Mouse (Mus musculus) heart, postnatal 0 days (tissue): Measurements from ENCODE around the gene Rilpl1. TPM values are rescaled to one million over a fixed set of nuclear protein-coding genes. Genes with fewer than 3 reads are reported as not detected.

Experiments
- ATAC-seq: fragments of 200-750 bp; cut with Nextera tagmentation; 2 replicates; pipeline ENCODE4 v1.8.0; 2017; ENCODE audit warnings: low read depth, moderate number of reproducible peaks, moderate library complexity; ENCODE audit not compliant: insufficient read depth
- DNase-seq: peaks from one replicate; pipeline ENCODE4 v3.0.0-alpha.2; 2016; ENCODE audit warnings: low spot score
- H3K27ac ChIP-seq: fragments of 300-500 bp; sonication (generic); 2 replicates; pipeline ENCODE4 v1.5.1; 2014; ENCODE audit warnings: low read depth, mild to moderate bottlenecking
- H3K27me3 ChIP-seq: fragments of 300-500 bp; sonication (generic); 2 replicates; pipeline ENCODE4 v1.6.1; 2014; ENCODE audit warnings: low read length, mixed read lengths; ENCODE audit not compliant: control insufficient read depth, insufficient read depth
- H3K36me3 ChIP-seq: fragments of 300-500 bp; sonication (generic); replicated peaks from 2 replicates; pipeline ENCODE4 v1.6.1; 2014; ENCODE audit warnings: low read length, mixed read lengths; ENCODE audit not compliant: control insufficient read depth, insufficient read depth
- H3K4me1 ChIP-seq: fragments of 300-500 bp; sonication (generic); 2 replicates; pipeline ENCODE4 v1.6.1; 2014; ENCODE audit warnings: antibody characterized with exemption; ENCODE audit not compliant: control insufficient read depth, insufficient read depth
- H3K4me2 ChIP-seq: fragments of 300-500 bp; sonication (generic); 2 replicates; pipeline ENCODE4 v1.6.1; 2014; ENCODE audit warnings: low read depth, mild to moderate bottlenecking, low read length, moderate library complexity
- H3K4me3 ChIP-seq: fragments of 300-500 bp; sonication (generic); 2 replicates; pipeline ENCODE4 v1.5.1; 2014; ENCODE audit warnings: low read depth, low read length
- H3K9ac ChIP-seq: fragments of 300-500 bp; sonication (generic); replicated peaks from 2 replicates; pipeline ENCODE4 v1.6.1; 2014; ENCODE audit warnings: low read depth, low read length, mixed read lengths
- H3K9me3 ChIP-seq: fragments of 300-500 bp; sonication (generic); replicated peaks from 2 replicates; pipeline ENCODE4 v1.6.1; 2016; ENCODE audit warnings: low read length; ENCODE audit not compliant: control insufficient read depth
- CTCF ChIP-seq: IDR thresholded peaks from 2 replicates; pipeline ENCODE4 v1.5.1; 2016; ENCODE audit warnings: antibody characterized with exemption, control low read depth, low read depth
- EP300 ChIP-seq: IDR thresholded peaks from 2 replicates; pipeline ENCODE4 v1.6.1; 2016; ENCODE audit warnings: antibody characterized with exemption, low read depth
- WGBS: fragments of 180-500 bp; shearing (Covaris S2); extraction: QIAGEN DNeasy Blood & Tissue Kit; methylation state at CpG from one replicate; pipeline ENCODE4 v1.1.7; 2014; 5-methylcytosine and 5-hydroxymethylcytosine counted together
- polyA plus RNA-seq: library from polyadenylated mRNA; unstranded; fragments of >200 nt; fragmentation: Nextera tagmentation; extraction: Ambion mirVana; gene quantifications from 2 replicates; pipeline ENCODE4 v1.2.1, GENCODE M21; 2015
- total RNA-seq: library from RNA; depleted of rRNA; stranded (reverse); fragments of >200 nt; gene quantifications from 2 replicates; pipeline ENCODE4 v1.2.3, GENCODE M21; 2014; ENCODE audit warnings: low replicate concordance

The Rilpl1 gene
- total and polyA plus RNA-seq, 2 experiments from 2014 or later: 40.5 to 52.1 TPM

DNA sequence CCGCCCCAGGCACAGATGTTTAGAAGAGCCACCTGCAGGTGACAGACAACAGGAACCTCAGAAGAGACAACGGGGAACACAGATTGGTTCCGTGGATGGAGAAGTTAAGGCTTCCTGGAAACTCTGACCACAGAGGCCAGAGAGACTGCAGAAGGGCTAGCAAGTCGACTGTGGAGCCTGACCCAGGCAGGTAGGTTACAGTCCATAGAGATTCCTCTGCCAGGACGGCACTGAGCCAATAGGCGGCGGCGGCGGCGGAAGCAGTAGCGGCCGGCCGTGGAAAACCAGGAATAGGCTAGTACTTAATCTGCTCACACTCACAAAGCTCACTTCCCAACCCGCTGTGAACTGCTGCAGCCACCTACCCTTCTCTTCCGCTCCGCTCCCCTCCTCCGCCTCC lies 5.6 kb upstream of the Rilpl1 start:
- TF ChIP-seq CTCF: no peak; the same call in 1 of the 2 replicates
- TF ChIP-seq EP300: no peak
- ATAC-seq (no peak), DNase-seq (peak; percentile 61)
- H3K4me1 ChIP-seq: peaks cover 10% of the 10 kb centered on the region
- no peaks in the 10 kb centered on the region for H3K27me3 ChIP-seq
- WGBS: 3% methylated on average over 17 of the region's 17 CpGs
- H3K9ac ChIP-seq: 0 out of 2 replicates have a peak overlapping the region, but pooled peaks have one; percentile 32
- peak overlapping the region; percentile 75 for H3K27ac ChIP-seq
- H3K9me3 ChIP-seq: no peaks in the 10 kb centered on the region
- peak overlapping the region; percentile 22 for H3K4me3 ChIP-seq
- peak overlapping the region; percentile 60 for H3K4me2 ChIP-seq
- H3K36me3 ChIP-seq: no peaks in the 10 kb centered on the region

DNA sequence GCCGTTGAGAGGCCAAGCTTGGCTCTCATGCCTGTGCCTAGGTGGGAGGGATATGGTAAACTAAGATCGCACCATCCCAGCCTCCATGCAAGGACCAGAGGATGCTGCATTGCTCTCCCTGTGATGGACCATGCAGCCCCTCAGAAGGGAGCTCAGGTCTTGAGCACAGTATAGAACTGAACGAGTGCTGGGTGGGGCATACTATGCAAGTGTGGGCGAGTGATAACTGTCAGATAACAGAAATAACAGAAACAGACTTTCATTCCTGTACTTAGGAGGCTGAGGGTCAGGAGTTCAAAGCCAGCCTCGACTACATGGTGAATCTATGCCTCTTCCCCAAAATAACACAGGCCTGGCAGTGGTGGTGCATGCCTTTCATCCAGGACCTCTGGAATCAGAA lies 3.8 kb upstream of the Rilpl1 start:
- Histone ChIP-seq H3K4me3 (no peak overlapping the region), H3K27ac (no peak overlapping the region), H3K4me2 (no peak overlapping the region), H3K9me3 (no peaks in the 10 kb centered on the region), H3K4me1 (peaks cover 15% of the 10 kb centered on the region), H3K9ac (no peak overlapping the region), H3K27me3 (no peaks in the 10 kb centered on the region), H3K36me3 (no peaks in the 10 kb centered on the region)
- TF ChIP-seq EP300 (no peak), CTCF (no peak)
- WGBS: 37% methylated on average over 5 of the region's 5 CpGs
- ATAC-seq (no peak), DNase-seq (no peak)

DNA sequence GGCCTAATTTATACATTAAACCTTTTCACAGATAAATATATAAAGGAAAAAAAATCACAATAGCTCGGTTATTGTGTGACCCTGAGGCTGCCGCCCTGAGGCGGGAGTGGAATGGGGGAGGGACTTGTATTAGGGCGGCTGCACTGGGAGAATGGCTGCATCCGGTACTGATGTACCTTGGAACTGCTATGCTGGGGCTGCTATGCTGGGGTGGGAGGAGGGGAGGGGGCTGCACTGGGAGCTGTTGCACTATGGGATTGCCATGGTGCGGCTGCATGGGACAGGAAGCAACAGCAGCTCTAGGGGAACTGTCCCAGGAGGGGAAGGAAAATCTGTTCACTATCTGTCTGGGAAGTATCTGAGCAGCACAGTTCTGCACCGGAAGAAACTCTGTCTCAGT lies 1.3 kb upstream of the Rilpl1 start:
- 0 out of 2 replicates have a peak overlapping the region, but pooled peaks have one; percentile 91 for H3K4me2 ChIP-seq
- H3K36me3 ChIP-seq: peaks cover under 1% of the 10 kb centered on the region; the same call in 1 of the 2 replicates
- H3K9me3 ChIP-seq: no peaks in the 10 kb centered on the region
- 34% methylated on average over 7 of the region's 7 CpGs for WGBS
- H3K27me3 ChIP-seq: no peaks in the 10 kb centered on the region
- peaks cover 37% of the 10 kb centered on the region for H3K4me1 ChIP-seq
- TF ChIP-seq EP300 (no peak), CTCF (no peak)
- H3K9ac ChIP-seq: no peak overlapping the region
- DNase-seq (no peak), ATAC-seq (no peak)
- no peak overlapping the region for H3K4me3 ChIP-seq
- H3K27ac ChIP-seq: peak overlapping the region; percentile 94

DNA sequence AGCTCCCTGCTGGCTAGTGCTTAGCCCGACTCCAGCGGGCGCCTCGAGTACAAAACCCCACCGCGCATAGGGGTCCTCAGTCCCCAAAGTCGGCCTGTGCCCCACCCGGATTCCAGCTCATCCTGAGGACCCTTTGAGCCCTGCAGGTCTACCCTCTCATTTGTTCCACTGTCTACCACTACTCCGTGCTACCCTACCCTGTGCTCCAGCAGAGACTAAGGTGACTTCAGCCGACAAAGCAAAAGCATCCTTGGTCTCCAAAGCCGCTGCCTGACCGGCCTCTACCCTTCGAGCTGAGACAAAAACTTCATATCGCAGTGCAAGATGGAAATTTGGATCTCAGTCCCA lies 366 bp upstream of the Rilpl1 start:
- peaks cover 29% of the 10 kb centered on the region for H3K4me1 ChIP-seq
- H3K27me3 ChIP-seq: no peaks in the 10 kb centered on the region
- no peaks in the 10 kb centered on the region for H3K9me3 ChIP-seq
- peak overlapping the region; percentile 79 for H3K9ac ChIP-seq
- peaks cover 6% of the 10 kb centered on the region; the same call in 1 of the 2 replicates for H3K36me3 ChIP-seq
- no peak for DNase-seq
- no peak for ATAC-seq
- no peak for TF ChIP-seq CTCF
- TF ChIP-seq EP300: no peak
- H3K27ac ChIP-seq: peak overlapping the region; percentile 94
- peak overlapping the region; percentile 91 for H3K4me2 ChIP-seq
- H3K4me3 ChIP-seq: peak overlapping the region; percentile 95
- 14% methylated on average over 14 of the region's 14 CpGs for WGBS

DNA sequence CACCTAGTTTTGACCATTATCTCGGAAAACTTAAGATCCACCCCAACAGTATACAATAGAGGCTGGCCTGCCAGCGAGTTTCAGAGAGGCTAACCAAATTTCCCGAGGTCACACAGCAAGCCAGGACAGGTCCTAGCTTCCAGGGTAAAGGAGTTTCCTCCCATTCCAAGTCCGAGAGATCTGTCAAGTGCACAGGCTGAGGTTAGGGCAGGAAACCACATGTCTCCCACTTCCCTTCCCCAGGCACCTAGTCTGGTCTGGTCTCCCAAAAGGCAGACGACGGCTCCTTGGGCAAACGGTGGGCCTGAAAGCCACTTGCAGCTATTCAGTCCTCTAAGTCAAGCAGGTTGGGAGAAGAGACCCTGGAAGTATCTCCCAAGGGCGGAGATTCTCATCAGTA lies 1.5 kb downstream of the Rilpl1 start:
- peak overlapping the region; percentile 91 for H3K4me2 ChIP-seq
- H3K36me3 ChIP-seq: peaks cover 6% of the 10 kb centered on the region; the same call in 1 of the 2 replicates
- no peak for ATAC-seq
- no peak for DNase-seq
- TF ChIP-seq EP300 (no peak), CTCF (no peak)
- no peaks in the 10 kb centered on the region for H3K27me3 ChIP-seq
- H3K27ac ChIP-seq: peak overlapping the region; percentile 94
- H3K4me3 ChIP-seq: peak overlapping the region; percentile 95
- H3K4me1 ChIP-seq: peaks cover 28% of the 10 kb centered on the region
- peak overlapping the region; percentile 79 for H3K9ac ChIP-seq
- 39% methylated on average over 8 of the region's 8 CpGs for WGBS
- no peaks in the 10 kb centered on the region for H3K9me3 ChIP-seq

DNA sequence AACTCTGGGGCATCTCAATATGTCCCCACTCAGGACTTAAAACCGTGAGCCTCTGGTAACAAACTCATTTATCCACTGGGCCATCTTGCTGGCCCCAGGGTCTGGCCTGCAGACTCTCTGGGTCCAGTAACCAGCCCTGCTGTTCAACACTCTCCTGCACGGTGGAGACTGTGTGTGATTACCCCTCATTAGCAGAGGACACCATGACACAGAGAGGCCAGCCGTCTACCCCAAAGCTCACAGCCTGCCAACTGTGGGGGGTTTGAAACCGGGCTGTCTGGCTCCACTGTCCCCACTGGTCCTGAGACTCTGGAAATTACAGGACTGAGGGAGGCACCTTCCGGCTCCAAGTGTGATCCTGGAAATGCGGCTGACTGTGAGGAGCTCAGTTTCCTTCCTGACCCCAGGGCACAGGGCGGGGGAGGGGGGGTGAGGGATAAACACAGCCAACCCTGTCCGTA lies 2.0 kb downstream of the Rilpl1 start:
- peak overlapping the region; percentile 91 for H3K4me2 ChIP-seq
- peaks cover 6% of the 10 kb centered on the region; the same call in 1 of the 2 replicates for H3K36me3 ChIP-seq
- no peak for TF ChIP-seq CTCF
- TF ChIP-seq EP300: no peak
- ATAC-seq: 0 out of 2 replicates have a peak, but pooled peaks have one; percentile 8
- peak overlapping the region; percentile 95 for H3K4me3 ChIP-seq
- no peaks in the 10 kb centered on the region for H3K27me3 ChIP-seq
- no peaks in the 10 kb centered on the region for H3K9me3 ChIP-seq
- peaks cover 28% of the 10 kb centered on the region for H3K4me1 ChIP-seq
- 20% methylated on average over 8 of the region's 8 CpGs for WGBS
- DNase-seq: no peak
- H3K9ac ChIP-seq: peak overlapping the region; percentile 79
- peak overlapping the region; percentile 94 for H3K27ac ChIP-seq
